Mouse (Mus musculus) embryonic facial prominence, embryonic 10.5 days (tissue): ENCODE data around the gene Ptprt. TPM values are rescaled to one million over a fixed set of nuclear protein-coding genes. Genes with fewer than 3 reads are reported as not detected.

Experiments
- DNase-seq: peaks from one replicate; pipeline ENCODE4 v3.0.0-alpha.2; 2017; ENCODE audit warnings: low spot score
- H3K27ac ChIP-seq: fragments of 300-500 bp; sonication (generic); replicated peaks from 2 replicates; pipeline ENCODE4 v1.5.1; 2016; ENCODE audit warnings: mild to moderate bottlenecking
- H3K27me3 ChIP-seq: fragments of 300-500 bp; sonication (generic); replicated peaks from 2 replicates; pipeline ENCODE4 v1.6.1; 2016; ENCODE audit warnings: low read depth, mild to moderate bottlenecking; ENCODE audit not compliant: poor library complexity, severe bottlenecking
- H3K36me3 ChIP-seq: fragments of 300-500 bp; sonication (generic); replicated peaks from 2 replicates; pipeline ENCODE4 v1.6.1; 2016; ENCODE audit warnings: mild to moderate bottlenecking, moderate library complexity
- H3K4me1 ChIP-seq: fragments of 300-500 bp; sonication (generic); 2 replicates; pipeline ENCODE4 v1.6.1; 2016
- H3K4me3 ChIP-seq: fragments of 300-500 bp; sonication (generic); 2 replicates; pipeline ENCODE4 v1.5.1; 2016; ENCODE audit warnings: mild to moderate bottlenecking, moderate library complexity
- H3K9me3 ChIP-seq: fragments of 300-500 bp; sonication (generic); 2 replicates; pipeline ENCODE4 v1.6.1; 2016; ENCODE audit warnings: mild to moderate bottlenecking
- WGBS: fragments of 180-500 bp; shearing (Covaris S2); methylation state at CpG from one replicate; pipeline ENCODE4 v1.1.7; 2016; 5-methylcytosine and 5-hydroxymethylcytosine counted together
- polyA plus RNA-seq: library from polyadenylated mRNA; unstranded; fragments of >200 nt; fragmentation: Nextera tagmentation; extraction: Ambion mirVana; gene quantifications from 2 replicates; pipeline ENCODE4 v1.2.1, GENCODE M21; 2016

The Ptprt gene
- polyA plus RNA-seq, 1 experiment from 2014 or later, result 0.72 TPM

GRCm38 (mm10) chr2:161572201-161572600, 1088.7 kb downstream of the Ptprt start:
- Histone ChIP-seq H3K4me3 (no peak overlapping the region), H3K36me3 (no peaks in the 10 kb centered on the region), H3K4me1 (no peaks in the 10 kb centered on the region), H3K27ac (no peak overlapping the region), H3K27me3 (no peaks in the 10 kb centered on the region), H3K9me3 (no peaks in the 10 kb centered on the region)
- DNase-seq, result no peak

- no peak for DNase-seq
- Histone ChIP-seq H3K4me1 (no peaks in the 10 kb centered on the region), H3K27ac (no peak overlapping the region), H3K9me3 (no peaks in the 10 kb centered on the region), H3K36me3 (no peaks in the 10 kb centered on the region), H3K27me3 (no peaks in the 10 kb centered on the region), H3K4me3 (no peak overlapping the region)
- WGBS, result 68% methylated on average over 10 of the region's 10 CpGs
These were observed 1090.5 kb downstream of the Ptprt start for GRCm38 (mm10) chr2:161570236-161570995.

GRCm38 (mm10) chr2:161561502-161561901, 1099.4 kb downstream of the Ptprt start:
- Histone ChIP-seq H3K27ac (no peak overlapping the region), H3K36me3 (no peaks in the 10 kb centered on the region), H3K4me3 (no peak overlapping the region), H3K4me1 (no peaks in the 10 kb centered on the region), H3K9me3 (no peaks in the 10 kb centered on the region), H3K27me3 (no peaks in the 10 kb centered on the region)
- WGBS, result 91% methylated on average over 2 of the region's 2 CpGs
- no peak for DNase-seq

- Histone ChIP-seq H3K27ac (no peak overlapping the region), H3K4me3 (no peak overlapping the region), H3K9me3 (no peaks in the 10 kb centered on the region), H3K4me1 (no peaks in the 10 kb centered on the region), H3K36me3 (no peaks in the 10 kb centered on the region), H3K27me3 (no peaks in the 10 kb centered on the region)
- DNase-seq, result no peak
- 83% methylated on average over 4 of the region's 4 CpGs for WGBS
These were observed 1103.1 kb downstream of the Ptprt start for GRCm38 (mm10) chr2:161557874-161558273.

- Histone ChIP-seq H3K36me3 (no peaks in the 10 kb centered on the region), H3K27me3 (no peaks in the 10 kb centered on the region), H3K27ac (no peak overlapping the region), H3K4me3 (no peak overlapping the region), H3K4me1 (no peaks in the 10 kb centered on the region), H3K9me3 (no peaks in the 10 kb centered on the region)
- DNase-seq, result no peak
- WGBS, result 88% methylated on average over 9 of the region's 9 CpGs
These were observed 1107.3 kb downstream of the Ptprt start for GRCm38 (mm10) chr2:161553651-161554050.

- 91% methylated on average over 2 of the region's 2 CpGs for WGBS
- no peaks in the 10 kb centered on the region for H3K27me3 ChIP-seq
- no peaks in the 10 kb centered on the region for H3K36me3 ChIP-seq
- no peak for DNase-seq
- no peaks in the 10 kb centered on the region for H3K9me3 ChIP-seq
- no peak overlapping the region for H3K4me3 ChIP-seq
- no peak overlapping the region for H3K27ac ChIP-seq
- H3K4me1 ChIP-seq, result no peaks in the 10 kb centered on the region
These were observed 1108.9 kb downstream of the Ptprt start for GRCm38 (mm10) chr2:161552011-161552410.

- H3K4me1 ChIP-seq, result no peaks in the 10 kb centered on the region
These were observed 1111.4 kb downstream of the Ptprt start for GRCm38 (mm10) chr2:161549577-161549976.

GRCm38 (mm10) chr2:161547318-161547717, 1113.6 kb downstream of the Ptprt start:
- no peak for DNase-seq
- Histone ChIP-seq H3K4me1 (no peaks in the 10 kb centered on the region), H3K4me3 (no peak overlapping the region), H3K27me3 (no peaks in the 10 kb centered on the region), H3K36me3 (no peaks in the 10 kb centered on the region), H3K9me3 (no peaks in the 10 kb centered on the region), H3K27ac (no peak overlapping the region)
- 91% methylated on average over 5 of the region's 5 CpGs for WGBS

More at GRCm38 (mm10) chr2:161549577-161549976, 1111.4 kb downstream of the Ptprt start:
- no peak for DNase-seq
- Histone ChIP-seq H3K36me3 (no peaks in the 10 kb centered on the region), H3K9me3 (no peaks in the 10 kb centered on the region), H3K4me3 (no peak overlapping the region), H3K27ac (no peak overlapping the region), H3K27me3 (no peaks in the 10 kb centered on the region)
- WGBS, result 84% methylated on average over 5 of the region's 5 CpGs

- H3K27ac ChIP-seq, result no peak overlapping the region
- WGBS, result 87% methylated on average over 4 of the region's 4 CpGs
These were observed 1115.5 kb downstream of the Ptprt start for GRCm38 (mm10) chr2:161545406-161545805.

GRCm38 (mm10) chr2:161534151-161534550, 1126.8 kb downstream of the Ptprt start:
- Histone ChIP-seq H3K9me3 (no peaks in the 10 kb centered on the region), H3K36me3 (no peaks in the 10 kb centered on the region), H3K27me3 (no peaks in the 10 kb centered on the region), H3K4me3 (no peak overlapping the region), H3K27ac (no peak overlapping the region), H3K4me1 (no peaks in the 10 kb centered on the region)
- no peak for DNase-seq
- WGBS, result 87% methylated on average over 7 of the region's 7 CpGs

More at GRCm38 (mm10) chr2:161545406-161545805, 1115.5 kb downstream of the Ptprt start:
- H3K4me3 ChIP-seq, result no peak overlapping the region
- H3K4me1 ChIP-seq, result no peaks in the 10 kb centered on the region
- no peaks in the 10 kb centered on the region for H3K27me3 ChIP-seq
- H3K9me3 ChIP-seq, result no peaks in the 10 kb centered on the region
- DNase-seq, result no peak
- no peaks in the 10 kb centered on the region for H3K36me3 ChIP-seq

GRCm38 (mm10) chr2:161527192-161527591, 1133.8 kb downstream of the Ptprt start:
- DNase-seq, result no peak
- Histone ChIP-seq H3K27ac (no peak overlapping the region), H3K4me3 (no peak overlapping the region), H3K36me3 (no peaks in the 10 kb centered on the region), H3K9me3 (no peaks in the 10 kb centered on the region), H3K4me1 (no peaks in the 10 kb centered on the region), H3K27me3 (no peaks in the 10 kb centered on the region)
- 46% methylated on average over 1 of the region's 1 CpGs for WGBS

- Histone ChIP-seq H3K36me3 (no peaks in the 10 kb centered on the region), H3K27ac (no peak overlapping the region), H3K4me3 (no peak overlapping the region), H3K4me1 (no peaks in the 10 kb centered on the region), H3K9me3 (no peaks in the 10 kb centered on the region), H3K27me3 (no peaks in the 10 kb centered on the region)
- WGBS, result 75% methylated on average over 2 of the region's 2 CpGs
- DNase-seq, result no peak
These were observed 1141.3 kb downstream of the Ptprt start for GRCm38 (mm10) chr2:161519671-161520070.

GRCm38 (mm10) chr2:161516921-161517320, 1144.0 kb downstream of the Ptprt start:
- Histone ChIP-seq H3K4me3 (no peak overlapping the region), H3K27me3 (no peaks in the 10 kb centered on the region), H3K9me3 (no peaks in the 10 kb centered on the region), H3K27ac (no peak overlapping the region), H3K36me3 (no peaks in the 10 kb centered on the region), H3K4me1 (no peaks in the 10 kb centered on the region)
- DNase-seq, result no peak
- WGBS, result 72% methylated on average over 5 of the region's 5 CpGs
